Mouse (Mus musculus) embryonic facial prominence, embryonic 11.5 days (tissue): ENCODE data around the gene Nvl. TPM values are rescaled to one million over a fixed set of nuclear protein-coding genes. Genes with fewer than 3 reads are reported as not detected.

Source experiments
- ATAC-seq: fragments of 200-750 bp; cut with Nextera tagmentation; replicated peaks from 2 replicates; pipeline ENCODE4 v1.8.0; 2017; ENCODE audit warnings: low read depth; ENCODE audit not compliant: insufficient number of reproducible peaks, low FRiP score, low TSS enrichment
- DNase-seq: peaks from one replicate; pipeline ENCODE4 v3.0.0-alpha.2; 2015; ENCODE audit warnings: low spot score
- H3K27ac ChIP-seq: fragments of 300-500 bp; sonication (generic); replicated peaks from 2 replicates; pipeline ENCODE4 v1.5.1; 2014; ENCODE audit warnings: mild to moderate bottlenecking, low read depth, low read length, control low read depth
- H3K27me3 ChIP-seq: fragments of 300-500 bp; sonication (generic); 2 replicates; pipeline ENCODE4 v1.6.1; 2014; ENCODE audit warnings: mild to moderate bottlenecking, low read length, moderate library complexity, mixed read lengths; ENCODE audit not compliant: control insufficient read depth, insufficient read depth
- H3K36me3 ChIP-seq: fragments of 300-500 bp; sonication (generic); replicated peaks from 2 replicates; pipeline ENCODE4 v1.6.1; 2014; ENCODE audit warnings: low read depth, mild to moderate bottlenecking, low read length, moderate library complexity, mixed read lengths; ENCODE audit not compliant: control insufficient read depth, insufficient read depth
- H3K4me1 ChIP-seq: fragments of 300-500 bp; sonication (generic); 2 replicates; pipeline ENCODE4 v1.6.1; 2014; ENCODE audit warnings: low read length, mixed read lengths; ENCODE audit not compliant: control insufficient read depth, insufficient read depth
- H3K4me2 ChIP-seq: fragments of 300-500 bp; sonication (generic); 2 replicates; pipeline ENCODE4 v1.6.1; 2014; ENCODE audit warnings: low read depth, mild to moderate bottlenecking, control low read depth, low read length, moderate library complexity
- H3K4me3 ChIP-seq: fragments of 300-500 bp; sonication (generic); 2 replicates; pipeline ENCODE4 v1.5.1; 2014; ENCODE audit warnings: low read depth, low read length, control low read depth
- H3K9ac ChIP-seq: fragments of 300-500 bp; sonication (generic); replicated peaks from 2 replicates; pipeline ENCODE4 v1.6.1; 2014; ENCODE audit warnings: mild to moderate bottlenecking, control low read depth, low read length
- H3K9me3 ChIP-seq: fragments of 300-500 bp; sonication (generic); replicated peaks from 2 replicates; pipeline ENCODE4 v1.6.1; 2016; ENCODE audit warnings: mild to moderate bottlenecking, low read length, inconsistent platforms, mixed read lengths; ENCODE audit not compliant: control insufficient read depth
- WGBS: fragments of 180-500 bp; shearing (Covaris S2); extraction: QIAGEN DNeasy Blood & Tissue Kit; methylation state at CpG from one replicate; pipeline ENCODE4 v1.1.7; 2014; 5-methylcytosine and 5-hydroxymethylcytosine counted together
- polyA plus RNA-seq: library from polyadenylated mRNA; unstranded; fragments of >200 nt; fragmentation: Nextera tagmentation; extraction: Ambion mirVana; gene quantifications from 2 replicates; pipeline ENCODE4 v1.2.1, GENCODE M21; 2014

The Nvl gene
- polyA plus RNA-seq, 1 experiment from 2014 or later: 40.9 TPM

GRCm38 (mm10) chr1:181037623-181038022, 106.4 kb downstream of the Nvl start:
- Histone ChIP-seq H3K36me3 (no peaks in the 10 kb centered on the region), H3K9ac (no peak overlapping the region), H3K4me3 (no peak overlapping the region), H3K9me3 (no peaks in the 10 kb centered on the region), H3K4me2 (no peak overlapping the region), H3K27ac (no peak overlapping the region), H3K4me1 (no peaks in the 10 kb centered on the region), H3K27me3 (no peaks in the 10 kb centered on the region)
- 70% methylated on average over 4 of the region's 4 CpGs for WGBS
- DNase-seq (no peak), ATAC-seq (no peak)

Other genes with a start within 250 kb of the Nvl start
- 92.7 and 106 TPM in 2 replicates for gene Pycr2, start 239.9 kb downstream of the Nvl start, polyA plus RNA-seq
- 0.33 and 0.38 TPM in 2 replicates for gene Lefty1, start 209.2 kb downstream of the Nvl start, polyA plus RNA-seq
- 3.1 TPM in 2 replicates for gene Tmem63a, start 201.9 kb downstream of the Nvl start, polyA plus RNA-seq
- gene Ephx1, start 123.3 kb downstream of the Nvl start, polyA plus RNA-seq: 1.4 and 2.1 TPM in 2 replicates
- not detected in 2 replicates for gene 9130409I23Rik, start 93.0 kb downstream of the Nvl start, polyA plus RNA-seq
- gene Cnih4, start 489 bp upstream of the Nvl start, polyA plus RNA-seq: 89.0 and 92.0 TPM in 2 replicates
- gene Wdr26, start 67.8 kb upstream of the Nvl start, polyA plus RNA-seq: 28.2 and 32.6 TPM in 2 replicates
- 0.50 and 0.53 TPM in 2 replicates for gene Cnih3, start 208.4 kb upstream of the Nvl start, polyA plus RNA-seq